Mouse (Mus musculus): ENCODE results near the gene Gata5. TPM values are rescaled to one million over a fixed set of nuclear protein-coding genes. Genes with fewer than 3 reads are reported as not detected.
A peak's percentile ranks its signal among the peaks of the same experiment; 100 is the strongest.

Gata5 gene
- polyA plus RNA-seq, 1 experiment from 2014 or later = 0.06 TPM

- ATAC-seq (ENCODE audit: low FRiP score, low read depth) = no peak
- no peak overlapping the region for H3K4me3 ChIP-seq
- no peaks in the 10 kb centered on the region for H3K36me3 ChIP-seq
- H3K9ac ChIP-seq = no peak overlapping the region
- no peak overlapping the region for H3K4me2 ChIP-seq (replicated peaks)
- no peaks in the 10 kb centered on the region for H3K27me3 ChIP-seq
- H3K4me1 ChIP-seq = no peaks in the 10 kb centered on the region
- H3K9me3 ChIP-seq = 0 out of 2 replicates have a peak, but pooled peaks cover 3% of the 10 kb centered on the region
- WGBS = 75% methylated on average over 2 of the region's 2 CpGs
- no peak overlapping the region for H3K27ac ChIP-seq
Measured at GRCm38 (mm10) chr2:180306009-180306408, 28.5 kb downstream of the Gata5 start.

DNA sequence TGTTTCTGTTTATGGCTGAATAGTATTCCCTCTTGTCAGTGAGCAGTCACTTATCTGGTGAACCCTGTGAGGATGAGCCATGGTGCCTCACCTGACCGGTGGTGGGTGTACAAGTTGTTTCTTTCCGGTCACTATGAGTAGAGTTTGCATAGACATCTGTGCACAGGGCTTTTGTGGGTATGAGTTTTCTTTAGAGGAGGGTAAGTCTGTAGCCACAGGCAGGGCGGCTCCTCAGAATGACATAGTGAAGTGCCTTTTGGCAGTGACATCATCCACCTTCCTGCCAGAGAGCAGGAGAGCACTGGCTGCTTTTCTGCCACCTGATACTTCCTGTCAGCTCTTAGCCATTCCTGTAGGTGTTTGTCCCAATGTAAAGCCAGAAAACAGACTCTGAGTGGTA is 29.0 kb downstream of the Gata5 start:
- no peaks in the 10 kb centered on the region for H3K4me1 ChIP-seq
- no peak overlapping the region for H3K27ac ChIP-seq
- no peak for ATAC-seq (ENCODE audit: low FRiP score, low read depth)
- 0 out of 2 replicates have a peak, but pooled peaks cover 3% of the 10 kb centered on the region for H3K9me3 ChIP-seq
- H3K36me3 ChIP-seq = no peaks in the 10 kb centered on the region
- 77% methylated on average over 3 of the region's 3 CpGs for WGBS
- no peak overlapping the region for H3K4me2 ChIP-seq (replicated peaks)
- H3K4me3 ChIP-seq = no peak overlapping the region
- no peaks in the 10 kb centered on the region for H3K27me3 ChIP-seq
- H3K9ac ChIP-seq = no peak overlapping the region

DNA sequence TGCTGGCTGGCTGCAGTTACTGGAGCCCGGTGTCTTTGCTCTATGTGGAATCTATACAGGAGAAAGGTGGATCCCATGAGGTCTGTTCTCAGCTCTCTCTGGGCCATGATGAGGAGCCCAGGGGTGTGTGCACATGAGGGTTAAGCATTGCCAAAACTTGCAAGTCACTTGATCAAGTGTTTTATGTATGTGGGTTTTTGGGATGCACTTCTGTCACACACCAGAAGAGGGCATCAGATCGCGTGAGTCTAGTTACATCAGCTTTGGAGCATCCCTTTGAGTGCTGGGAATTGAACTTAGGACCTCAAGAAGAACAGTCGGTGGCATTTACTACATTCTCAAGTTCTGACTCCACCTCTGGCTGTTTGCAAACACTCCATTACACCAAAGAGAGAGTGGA is 29.9 kb downstream of the Gata5 start:
- Histone ChIP-seq H3K27me3 (no peaks in the 10 kb centered on the region), H3K9me3 (0 out of 2 replicates have a peak, but pooled peaks cover 3% of the 10 kb centered on the region), H3K4me1 (no peaks in the 10 kb centered on the region), H3K36me3 (no peaks in the 10 kb centered on the region), H3K9ac (no peak overlapping the region), H3K4me2 (replicated peaks) (no peak overlapping the region), H3K4me3 (no peak overlapping the region), H3K27ac (no peak overlapping the region)
- ATAC-seq (ENCODE audit: low FRiP score, low read depth) = no peak
- 66% methylated on average over 4 of the region's 4 CpGs for WGBS

- H3K36me3 ChIP-seq = no peaks in the 10 kb centered on the region
- no peak overlapping the region for H3K4me3 ChIP-seq
- no peaks in the 10 kb centered on the region for H3K4me1 ChIP-seq
- H3K4me2 ChIP-seq (replicated peaks) = no peak overlapping the region
- 43% methylated on average over 12 of the region's 12 CpGs for WGBS
- no peak for ATAC-seq (ENCODE audit: low FRiP score, low read depth)
- 0 out of 2 replicates have a peak, but pooled peaks cover 3% of the 10 kb centered on the region for H3K9me3 ChIP-seq
- no peak overlapping the region for H3K27ac ChIP-seq
- H3K27me3 ChIP-seq = no peaks in the 10 kb centered on the region
- no peak overlapping the region for H3K9ac ChIP-seq
Measured at GRCm38 (mm10) chr2:180303468-180303867, 31.0 kb downstream of the Gata5 start.

DNA sequence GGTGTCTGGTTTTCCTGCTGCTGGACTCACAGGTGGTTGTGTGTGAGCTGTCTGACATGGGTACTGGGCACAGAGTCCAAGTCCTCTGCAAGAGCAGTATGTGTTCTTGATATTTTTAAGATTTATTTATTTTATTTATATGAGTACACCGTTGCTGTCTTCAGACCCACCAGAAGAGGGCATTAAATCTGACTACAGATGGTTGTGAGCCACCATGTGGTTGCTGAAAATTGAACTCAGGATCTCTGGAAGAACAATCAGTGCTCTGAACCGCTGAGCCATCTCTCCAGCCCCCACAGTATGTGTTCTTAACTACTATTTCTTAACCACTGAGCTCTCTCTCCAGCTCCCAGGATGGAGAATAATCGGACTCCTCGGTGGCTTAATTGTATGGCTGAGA is 32.3 kb downstream of the Gata5 start:
- no peak overlapping the region for H3K4me3 ChIP-seq
- 0 out of 2 replicates have a peak, but pooled peaks cover 3% of the 10 kb centered on the region for H3K9me3 ChIP-seq
- no peaks in the 10 kb centered on the region for H3K4me1 ChIP-seq
- no peaks in the 10 kb centered on the region for H3K36me3 ChIP-seq
- no peak overlapping the region for H3K9ac ChIP-seq
- no peak overlapping the region for H3K4me2 ChIP-seq (replicated peaks)
- WGBS = 83% methylated on average over 4 of the region's 4 CpGs
- H3K27ac ChIP-seq = no peak overlapping the region
- ATAC-seq (ENCODE audit: low FRiP score, low read depth) = no peak
- no peaks in the 10 kb centered on the region for H3K27me3 ChIP-seq

- Histone ChIP-seq H3K27me3 (no peaks in the 10 kb centered on the region), H3K27ac (no peak overlapping the region), H3K36me3 (no peaks in the 10 kb centered on the region), H3K4me1 (no peaks in the 10 kb centered on the region), H3K9ac (no peak overlapping the region), H3K9me3 (0 out of 2 replicates have a peak, but pooled peaks cover 3% of the 10 kb centered on the region), H3K4me3 (no peak overlapping the region), H3K4me2 (replicated peaks) (no peak overlapping the region)
- WGBS = 23% methylated on average over 5 of the region's 5 CpGs
- ATAC-seq (ENCODE audit: low FRiP score, low read depth) = no peak
Measured at GRCm38 (mm10) chr2:180300771-180301170, 33.7 kb downstream of the Gata5 start.

DNA sequence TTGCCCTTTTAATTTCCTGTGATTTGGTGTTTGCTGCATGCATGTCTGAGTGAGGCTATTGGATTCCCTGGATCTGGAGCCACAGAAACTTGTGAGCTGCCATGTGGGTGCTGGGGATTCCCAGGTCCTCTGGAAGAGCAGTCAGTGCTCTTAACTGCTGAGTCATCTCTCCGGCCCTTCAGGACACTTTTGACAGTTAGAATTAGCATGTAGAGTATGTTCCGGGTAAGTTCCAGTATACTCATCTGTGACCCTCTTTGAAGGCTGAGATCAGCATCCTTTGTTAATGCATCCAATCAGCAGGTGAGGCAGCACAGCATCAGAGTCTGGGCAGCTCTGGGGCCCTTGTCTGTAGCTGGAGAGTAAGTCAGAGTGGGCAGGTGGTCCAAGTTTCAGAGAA is 34.2 kb downstream of the Gata5 start:
- Histone ChIP-seq H3K4me1 (no peaks in the 10 kb centered on the region), H3K4me3 (no peak overlapping the region), H3K4me2 (replicated peaks) (no peak overlapping the region), H3K27ac (no peak overlapping the region), H3K9ac (no peak overlapping the region), H3K27me3 (no peaks in the 10 kb centered on the region), H3K9me3 (0 out of 2 replicates have a peak, but pooled peaks cover 3% of the 10 kb centered on the region), H3K36me3 (no peaks in the 10 kb centered on the region)
- 61% methylated on average over 2 of the region's 2 CpGs for WGBS
- no peak for ATAC-seq (ENCODE audit: low FRiP score, low read depth)

DNA sequence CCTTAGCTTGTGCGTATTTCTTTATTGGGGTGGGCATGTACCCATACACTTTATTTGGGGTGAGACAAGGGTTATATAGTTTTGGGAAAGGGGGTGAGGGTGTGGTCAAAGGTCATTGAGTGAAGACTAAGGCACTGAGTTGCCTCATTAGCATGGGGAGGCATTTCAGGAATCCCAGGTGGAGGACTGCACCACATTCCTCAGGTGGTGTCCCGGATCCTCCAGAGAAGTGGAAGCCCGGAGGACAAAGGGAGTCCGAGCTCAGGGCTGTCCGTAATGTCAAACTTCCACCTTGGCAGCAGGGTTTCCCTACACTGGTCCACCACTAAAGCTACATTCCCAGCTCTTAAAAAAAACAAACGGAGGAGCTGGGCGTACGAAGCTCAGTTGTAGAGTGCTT is 41.6 kb downstream of the Gata5 start:
- 68% methylated on average over 8 of the region's 8 CpGs for WGBS
- ATAC-seq (ENCODE audit: low FRiP score, low read depth) = no peak
- Histone ChIP-seq H3K27me3 (no peaks in the 10 kb centered on the region), H3K4me2 (replicated peaks) (no peak overlapping the region), H3K4me3 (no peak overlapping the region), H3K27ac (no peak overlapping the region), H3K9me3 (no peaks in the 10 kb centered on the region), H3K36me3 (no peaks in the 10 kb centered on the region), H3K9ac (no peak overlapping the region), H3K4me1 (peaks cover 6% of the 10 kb centered on the region; the same call in 1 of the 2 replicates)

DNA sequence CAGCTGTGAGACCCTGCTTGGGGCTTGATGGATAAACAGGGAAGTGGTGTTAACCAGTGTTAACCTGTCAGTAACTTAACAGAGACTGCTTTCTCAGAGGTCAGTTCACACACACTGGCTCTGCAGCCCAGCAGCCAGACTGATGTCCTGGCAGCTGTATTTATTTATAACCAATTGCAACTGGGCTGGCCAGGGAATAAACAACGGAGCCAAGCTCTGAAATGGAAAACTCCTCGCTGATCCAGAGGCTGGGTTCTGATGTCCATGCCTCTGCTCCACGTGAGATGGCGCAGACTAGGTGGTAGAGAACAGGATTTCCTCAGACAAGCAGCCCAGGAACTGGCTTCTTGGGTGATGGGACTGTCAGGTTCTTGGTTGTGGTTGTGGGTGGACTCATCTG is 42.5 kb downstream of the Gata5 start:
- Histone ChIP-seq H3K4me1 (peaks cover 6% of the 10 kb centered on the region; the same call in 1 of the 2 replicates), H3K36me3 (no peaks in the 10 kb centered on the region), H3K4me2 (replicated peaks) (no peak overlapping the region), H3K27ac (no peak overlapping the region), H3K9ac (no peak overlapping the region), H3K9me3 (no peaks in the 10 kb centered on the region), H3K4me3 (no peak overlapping the region), H3K27me3 (no peaks in the 10 kb centered on the region)
- no peak for ATAC-seq (ENCODE audit: low FRiP score, low read depth)
- 55% methylated on average over 4 of the region's 4 CpGs for WGBS

DNA sequence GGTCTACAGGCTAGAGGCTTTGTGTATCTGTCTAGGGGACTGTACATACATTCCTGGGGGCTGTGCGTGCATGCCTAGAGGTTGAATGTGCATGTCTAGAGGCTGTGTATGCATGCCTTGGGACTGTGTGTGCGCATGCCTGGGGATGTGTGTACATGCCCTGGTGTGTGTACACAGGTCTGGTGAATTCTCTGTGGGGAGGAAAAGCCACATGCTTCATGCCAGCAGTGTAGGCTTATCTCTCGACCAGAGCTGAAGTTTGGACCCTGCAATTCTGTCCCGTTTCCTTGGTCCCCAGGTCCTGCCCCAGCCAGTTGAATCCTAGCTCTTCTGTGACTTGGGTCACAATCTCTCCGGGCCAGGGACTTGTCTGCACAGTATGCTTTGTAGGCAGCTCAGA is 42.9 kb downstream of the Gata5 start:
- 76% methylated on average over 5 of the region's 5 CpGs for WGBS
- Histone ChIP-seq H3K9me3 (no peaks in the 10 kb centered on the region), H3K4me2 (replicated peaks) (no peak overlapping the region), H3K9ac (no peak overlapping the region), H3K27me3 (no peaks in the 10 kb centered on the region), H3K4me1 (peaks cover 6% of the 10 kb centered on the region; the same call in 1 of the 2 replicates), H3K36me3 (no peaks in the 10 kb centered on the region), H3K27ac (no peak overlapping the region), H3K4me3 (no peak overlapping the region)
- no peak for ATAC-seq (ENCODE audit: low FRiP score, low read depth)

DNA sequence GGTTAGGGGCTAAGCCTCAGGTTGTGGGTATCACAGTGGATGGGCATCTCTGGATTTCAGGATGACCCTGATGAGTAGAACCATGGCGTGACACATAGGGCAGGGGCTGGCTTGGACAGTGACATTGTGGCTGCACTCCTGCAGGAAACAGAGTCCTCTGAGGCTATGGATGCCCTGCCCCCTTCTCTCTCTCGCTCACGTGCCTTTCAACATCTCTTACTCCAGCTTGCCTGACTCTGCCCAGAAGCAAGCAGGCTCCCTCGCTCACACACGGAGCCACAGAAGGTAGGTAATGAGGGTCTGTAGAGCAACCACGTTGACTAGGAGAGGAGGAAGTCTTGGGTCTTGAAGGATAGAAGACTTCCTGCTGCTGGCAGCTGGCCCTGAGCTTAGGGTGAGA is 44.0 kb downstream of the Gata5 start:
- H3K4me3 ChIP-seq = no peak overlapping the region
- no peak overlapping the region for H3K27ac ChIP-seq
- H3K27me3 ChIP-seq = no peaks in the 10 kb centered on the region
- H3K9ac ChIP-seq = no peak overlapping the region
- 52% methylated on average over 6 of the region's 6 CpGs for WGBS
- H3K4me1 ChIP-seq = peaks cover 6% of the 10 kb centered on the region; the same call in 1 of the 2 replicates
- no peaks in the 10 kb centered on the region for H3K9me3 ChIP-seq
- no peaks in the 10 kb centered on the region for H3K36me3 ChIP-seq
- no peak for ATAC-seq (ENCODE audit: low FRiP score, low read depth)
- no peak overlapping the region for H3K4me2 ChIP-seq (replicated peaks)

- H3K9me3 ChIP-seq = no peaks in the 10 kb centered on the region
- H3K27ac ChIP-seq = no peak within 1 kb of the TSS
- 0 out of 2 replicates have a peak within 1 kb of the TSS, but pooled peaks have one; percentile 8 for H3K4me3 ChIP-seq
- H3K27me3 ChIP-seq = no peaks in the 10 kb centered on the region
- peak within 1 kb of the TSS; percentile 30 for H3K4me2 ChIP-seq (replicated peaks)
- no peaks in the 10 kb centered on the region for H3K36me3 ChIP-seq
- ATAC-seq (ENCODE audit: low FRiP score, low read depth) = no peak
- peaks cover 6% of the 10 kb centered on the region; the same call in 1 of the 2 replicates for H3K4me1 ChIP-seq
- H3K9ac ChIP-seq = no peak within 1 kb of the TSS; the same call in 1 of the 2 replicates
- WGBS = 42% methylated on average over 16 of the region's 16 CpGs
Measured at GRCm38 (mm10) chr2:180289440-180290108, 44.9 kb downstream of the Gata5 start, which contains the start of gene Rbbp8nl. Gene Rbbp8nl, minus strand, starts transcription at chr2:180289879.

- Histone ChIP-seq H3K36me3 (no peaks in the 10 kb centered on the region), H3K4me1 (peaks cover 6% of the 10 kb centered on the region; the same call in 1 of the 2 replicates), H3K9ac (no peak overlapping the region; the same call in 1 of the 2 replicates), H3K27ac (no peak overlapping the region), H3K4me3 (no peak overlapping the region), H3K9me3 (no peaks in the 10 kb centered on the region), H3K27me3 (no peaks in the 10 kb centered on the region), H3K4me2 (replicated peaks) (peak overlapping the region; percentile 30)
- no peak for ATAC-seq (ENCODE audit: low FRiP score, low read depth)
- WGBS = 37% methylated on average over 11 of the region's 11 CpGs
Measured at GRCm38 (mm10) chr2:180288966-180289365, 45.5 kb downstream of the Gata5 start.

All from limb, embryonic 13.5 days (tissue).